Mouse (Mus musculus) embryonic facial prominence, embryonic 10.5 days (tissue): ENCODE data around the gene Gm28036. TPM values are rescaled to one million over a fixed set of nuclear protein-coding genes. Genes with fewer than 3 reads are reported as not detected.
"Not testable (repeated sequence)": the region's sequence is repeated elsewhere in the genome, so short reads cannot be mapped to it uniquely, and the experiment has no call there.

ENCODE experiments used
- DNase-seq: peaks from one replicate; pipeline ENCODE4 v3.0.0-alpha.2; 2017; ENCODE audit warnings: low spot score
- H3K27ac ChIP-seq: fragments of 300-500 bp; sonication (generic); replicated peaks from 2 replicates; pipeline ENCODE4 v1.5.1; 2016; ENCODE audit warnings: mild to moderate bottlenecking
- H3K27me3 ChIP-seq: fragments of 300-500 bp; sonication (generic); replicated peaks from 2 replicates; pipeline ENCODE4 v1.6.1; 2016; ENCODE audit warnings: low read depth, mild to moderate bottlenecking; ENCODE audit not compliant: poor library complexity, severe bottlenecking
- H3K36me3 ChIP-seq: fragments of 300-500 bp; sonication (generic); replicated peaks from 2 replicates; pipeline ENCODE4 v1.6.1; 2016; ENCODE audit warnings: mild to moderate bottlenecking, moderate library complexity
- H3K4me1 ChIP-seq: fragments of 300-500 bp; sonication (generic); 2 replicates; pipeline ENCODE4 v1.6.1; 2016
- H3K4me3 ChIP-seq: fragments of 300-500 bp; sonication (generic); 2 replicates; pipeline ENCODE4 v1.5.1; 2016; ENCODE audit warnings: mild to moderate bottlenecking, moderate library complexity
- H3K9me3 ChIP-seq: fragments of 300-500 bp; sonication (generic); 2 replicates; pipeline ENCODE4 v1.6.1; 2016; ENCODE audit warnings: mild to moderate bottlenecking
- WGBS: fragments of 180-500 bp; shearing (Covaris S2); methylation state at CpG from one replicate; pipeline ENCODE4 v1.1.7; 2016; 5-methylcytosine and 5-hydroxymethylcytosine counted together
- polyA plus RNA-seq: library from polyadenylated mRNA; unstranded; fragments of >200 nt; fragmentation: Nextera tagmentation; extraction: Ambion mirVana; gene quantifications from 2 replicates; pipeline ENCODE4 v1.2.1, GENCODE M21; 2016

The Gm28036 gene
- polyA plus RNA-seq, 1 experiment from 2014 or later, result 23.3 TPM

DNA sequence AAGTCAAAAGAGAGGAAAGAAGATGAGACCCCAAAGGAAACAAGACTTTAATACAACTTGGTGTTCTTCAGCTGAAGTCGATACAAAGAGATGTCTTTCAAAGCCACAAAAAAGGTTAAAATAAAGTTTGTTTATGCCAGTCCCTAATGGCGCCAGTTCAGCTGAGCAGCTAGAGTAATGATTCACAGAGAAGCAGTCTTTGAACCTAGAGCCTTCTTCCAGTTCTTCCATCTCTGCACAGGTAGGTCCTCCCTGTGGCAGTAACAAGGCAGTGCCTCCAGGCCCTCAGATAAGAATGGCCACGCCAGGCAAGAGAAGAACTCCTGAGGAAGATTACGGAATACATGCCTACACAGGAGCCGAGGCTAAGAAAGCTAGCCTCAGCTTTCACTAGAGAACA lies 3.2 kb downstream of the Gm28036 start:
- H3K4me1 ChIP-seq, result no peaks in the 10 kb centered on the region
- H3K27me3 ChIP-seq, result no peaks in the 10 kb centered on the region
- WGBS, result 89% methylated on average over 5 of the region's 5 CpGs
- H3K4me3 ChIP-seq, result no peak overlapping the region
- peaks cover 46% of the 10 kb centered on the region for H3K36me3 ChIP-seq
- no peak overlapping the region for H3K27ac ChIP-seq
- H3K9me3 ChIP-seq, result 0 out of 2 replicates have a peak, but pooled peaks cover 4% of the 10 kb centered on the region
- no peak for DNase-seq

DNA sequence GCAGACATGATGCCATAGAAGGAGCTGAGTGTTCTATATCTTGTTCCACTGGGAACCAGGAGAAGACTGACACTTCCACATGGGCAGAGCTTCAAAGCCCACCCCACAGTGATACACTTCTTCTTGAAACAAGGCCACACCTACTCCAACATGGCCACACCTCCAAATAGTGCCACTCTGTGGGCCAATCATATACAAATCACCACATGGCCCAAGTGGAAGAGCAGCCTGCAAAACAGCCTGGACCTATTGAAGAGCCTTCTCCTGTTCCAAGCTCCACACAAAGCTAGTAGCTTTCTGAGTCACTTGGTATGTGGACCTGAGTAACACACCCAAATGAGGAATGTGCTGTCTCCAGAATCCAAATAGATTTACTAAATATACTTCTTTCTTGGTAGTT lies 7.3 kb downstream of the Gm28036 start:
- Histone ChIP-seq H3K36me3 (peaks cover 13% of the 10 kb centered on the region), H3K4me3 (no peak overlapping the region), H3K9me3 (0 out of 2 replicates have a peak, but pooled peaks cover 4% of the 10 kb centered on the region), H3K27ac (no peak overlapping the region), H3K27me3 (no peaks in the 10 kb centered on the region), H3K4me1 (no peaks in the 10 kb centered on the region)
- DNase-seq, result no peak

DNA sequence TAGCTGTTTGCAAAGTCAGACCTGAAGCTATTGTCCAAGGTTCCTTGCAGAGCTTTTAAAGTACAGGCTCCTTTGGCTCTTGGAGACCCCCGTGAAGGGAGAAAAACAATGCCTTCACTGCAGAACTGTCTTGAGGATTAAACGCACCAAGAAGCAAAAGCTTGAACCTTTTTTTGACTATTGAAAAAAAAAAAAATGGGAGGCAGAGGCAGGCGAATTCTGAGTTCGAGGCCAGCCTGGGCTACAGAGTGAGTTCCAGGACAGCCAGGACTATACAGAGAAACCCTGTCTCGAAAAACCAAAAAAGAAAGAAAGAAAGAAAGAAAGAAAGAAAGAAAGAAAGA lies 14.8 kb downstream of the Gm28036 start:
- H3K27ac ChIP-seq, result peak overlapping the region; percentile 96
- H3K27me3 ChIP-seq, result not testable (repeated sequence)

DNA sequence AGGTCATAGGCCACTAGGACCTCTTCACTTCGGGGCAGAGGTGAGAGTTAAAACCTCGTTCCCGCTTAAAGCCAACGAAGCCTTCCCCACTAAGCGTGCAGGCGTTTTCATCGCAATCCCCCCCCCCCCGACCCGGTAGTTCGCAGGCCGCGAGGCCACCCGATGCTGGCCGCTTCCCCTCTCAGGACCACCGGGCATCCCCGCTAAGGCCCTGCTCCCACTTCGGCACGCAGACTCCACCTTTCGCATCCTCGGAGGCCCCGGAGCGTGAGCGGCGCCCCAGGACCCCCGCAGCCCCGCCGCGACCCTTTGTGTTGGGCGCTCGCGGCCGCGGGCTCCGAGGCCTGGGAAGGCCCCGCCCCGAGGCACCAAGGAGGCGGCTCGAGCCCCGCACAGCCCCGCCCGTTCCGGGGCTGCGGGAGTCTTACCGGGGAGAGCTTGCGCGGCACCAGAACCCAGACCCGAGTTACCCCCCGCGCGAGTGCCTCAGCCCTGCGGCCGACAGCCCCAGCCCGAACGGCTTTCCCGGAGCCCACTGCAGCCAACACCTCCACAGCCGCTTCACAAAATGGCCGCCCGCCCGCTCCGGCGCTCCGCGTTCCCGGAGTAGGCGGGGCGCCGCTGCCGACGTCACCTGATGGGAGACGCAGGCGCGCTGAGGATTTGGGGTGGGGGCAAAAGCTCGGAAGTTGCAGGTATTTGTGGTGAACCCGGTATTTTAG lies 15.4 kb downstream of the Gm28036 start, which contains the start of the genes Cpne1 and Rbm12:
Cpne1 (minus strand) TSS at position 608 of the 722 bp plus-strand sequence.
Rbm12 (minus strand) TSS at position 621 of the 722 bp plus-strand sequence.
- Histone ChIP-seq H3K4me1 (peaks cover 15% of the 10 kb centered on the region), H3K36me3 (peaks cover 30% of the 10 kb centered on the region), H3K27me3 (no peaks in the 10 kb centered on the region), H3K9me3 (no peaks in the 10 kb centered on the region), H3K27ac (peak within 1 kb of the TSS; percentile 96), H3K4me3 (peak within 1 kb of the TSS; percentile 93)
- peak; percentile 97 for DNase-seq
- WGBS, result under 1% methylated on average over 74 of the region's 74 CpGs

More for the DNA sequence above, 14.8 kb downstream of the Gm28036 start:
- peak overlapping the region; percentile 93 for H3K4me3 ChIP-seq
- H3K9me3 ChIP-seq, DNase-seq: not testable (repeated sequence)
- peaks cover 25% of the 10 kb centered on the region for H3K36me3 ChIP-seq
- WGBS, result 27% methylated on average over 5 of the region's 5 CpGs
- peaks cover 12% of the 10 kb centered on the region for H3K4me1 ChIP-seq

DNA sequence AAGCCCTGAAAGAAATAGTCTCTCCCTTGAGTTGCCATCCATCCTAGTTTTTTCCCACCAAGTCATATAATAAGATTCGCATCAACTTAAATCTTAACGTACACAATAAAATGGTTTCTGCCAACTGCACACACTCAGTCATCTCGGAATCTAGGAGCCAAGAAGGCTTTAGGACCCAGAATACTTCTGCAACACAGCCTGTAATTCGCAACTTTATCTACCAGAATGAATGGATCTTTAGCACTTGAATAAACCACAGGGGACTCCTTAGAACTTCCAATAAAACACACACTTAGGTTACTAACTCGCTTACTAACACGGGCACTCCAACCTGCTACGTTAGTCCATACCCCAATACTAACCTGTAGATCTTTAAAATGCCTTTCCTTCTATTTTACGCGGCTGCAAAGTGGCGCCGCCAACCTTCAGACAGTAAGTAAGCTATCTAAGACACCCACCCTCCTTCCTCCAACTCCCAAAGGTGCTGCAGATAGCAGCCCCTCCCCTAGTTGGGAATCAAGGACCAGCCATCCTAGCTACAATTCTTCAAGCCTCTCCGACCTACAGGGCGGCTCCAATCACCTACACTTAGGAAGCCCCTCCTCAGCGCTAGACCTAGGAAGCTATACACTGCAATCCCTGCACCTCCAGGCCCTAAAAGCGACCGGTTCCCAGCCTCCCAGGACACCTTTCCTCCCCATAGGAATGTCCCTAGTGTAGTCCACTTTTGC lies 16.1 kb downstream of the Gm28036 start:
- H3K4me3 ChIP-seq, result peak overlapping the region; percentile 93
- H3K4me1 ChIP-seq, result peaks cover 20% of the 10 kb centered on the region
- DNase-seq, result peak; percentile 58
- H3K9me3 ChIP-seq, result no peaks in the 10 kb centered on the region
- H3K27me3 ChIP-seq, result no peaks in the 10 kb centered on the region
- H3K36me3 ChIP-seq, result peaks cover 36% of the 10 kb centered on the region
- WGBS, result 2% methylated on average over 16 of the region's 16 CpGs
- H3K27ac ChIP-seq, result peak overlapping the region; percentile 96

DNA sequence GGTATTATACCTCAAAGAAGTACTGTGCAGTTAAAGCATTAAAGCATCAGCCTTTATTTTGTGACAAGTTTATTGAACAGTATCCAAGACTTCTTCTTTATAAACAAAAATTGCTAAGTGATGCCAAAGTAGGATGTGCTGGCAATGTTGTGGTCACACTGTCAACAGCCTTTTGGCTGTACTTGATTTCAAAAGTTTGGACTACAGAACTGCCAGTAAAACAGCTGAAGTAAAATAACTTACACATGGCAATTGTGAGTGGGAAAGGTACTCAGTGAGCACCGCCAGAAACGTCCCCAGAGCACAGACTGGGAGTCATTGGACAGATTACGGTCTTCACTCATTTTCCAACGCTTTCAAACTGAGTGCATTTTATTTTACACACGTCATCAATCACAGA lies 35.0 kb downstream of the Gm28036 start:
- WGBS, result 86% methylated on average over 5 of the region's 5 CpGs
- H3K27me3 ChIP-seq, result no peaks in the 10 kb centered on the region
- no peak overlapping the region for H3K27ac ChIP-seq
- 0 out of 2 replicates have a peak, but pooled peaks cover 3% of the 10 kb centered on the region for H3K4me1 ChIP-seq
- no peak for DNase-seq
- no peaks in the 10 kb centered on the region for H3K9me3 ChIP-seq
- H3K36me3 ChIP-seq, result peaks cover 71% of the 10 kb centered on the region
- no peak overlapping the region for H3K4me3 ChIP-seq

DNA sequence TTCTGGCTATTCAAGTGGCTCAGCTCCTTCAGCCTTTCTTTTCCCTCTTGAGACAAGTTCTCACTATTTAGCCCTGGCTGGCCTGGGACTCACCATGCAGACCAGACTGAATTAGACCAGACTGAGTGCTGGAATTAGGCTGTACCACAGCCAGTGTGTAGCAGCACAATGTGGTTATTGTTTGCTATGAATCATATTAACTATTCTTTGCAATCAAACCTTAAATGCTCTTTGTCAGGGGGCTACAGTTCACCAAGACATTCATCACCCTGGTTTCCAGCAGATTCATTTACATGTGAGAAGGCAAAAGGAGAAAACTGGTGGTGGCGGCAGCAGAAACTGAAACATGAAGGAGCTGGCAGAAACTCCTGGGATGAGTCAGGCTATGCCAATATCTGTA lies 37.1 kb downstream of the Gm28036 start:
- no peak overlapping the region for H3K4me3 ChIP-seq
- DNase-seq, result no peak
- WGBS, result 86% methylated on average over 1 of the region's 1 CpGs
- H3K9me3 ChIP-seq, result no peaks in the 10 kb centered on the region
- peaks cover 59% of the 10 kb centered on the region for H3K36me3 ChIP-seq
- no peak overlapping the region for H3K27ac ChIP-seq
- H3K27me3 ChIP-seq, result no peaks in the 10 kb centered on the region
- H3K4me1 ChIP-seq, result 0 out of 2 replicates have a peak, but pooled peaks cover 3% of the 10 kb centered on the region

DNA sequence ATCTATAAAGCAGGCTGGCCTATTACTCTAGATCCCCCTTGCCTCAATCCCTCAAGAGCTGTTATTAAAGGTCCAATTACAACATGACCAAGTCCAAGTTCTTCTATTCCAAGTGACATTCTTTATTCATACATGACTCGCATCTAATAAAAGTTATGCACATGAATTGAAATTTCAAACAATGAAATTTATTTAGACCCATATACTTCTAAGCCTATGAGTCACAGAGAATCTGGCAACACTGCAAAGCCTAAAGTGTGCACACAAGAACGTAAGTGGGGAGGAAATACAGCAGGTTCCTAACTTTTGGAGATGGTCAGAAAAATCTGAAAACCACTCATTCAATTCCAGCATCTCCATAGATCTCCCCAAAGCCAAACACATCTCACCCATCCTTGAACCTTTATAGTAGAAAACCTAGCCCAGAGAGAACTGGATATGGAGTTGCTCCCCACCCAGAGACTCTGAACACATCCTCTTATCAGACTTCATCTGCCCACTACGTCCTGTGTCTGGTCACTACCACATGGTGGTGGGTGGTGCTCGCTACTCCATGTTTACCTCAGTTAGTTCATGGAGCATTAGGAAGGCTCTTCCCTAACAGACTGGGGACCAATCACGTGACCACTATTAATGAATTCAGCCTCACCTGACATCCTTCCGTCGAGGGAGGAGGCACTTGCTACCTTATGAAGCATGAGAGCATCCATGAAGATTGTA lies 39.3 kb downstream of the Gm28036 start:
- no peak for DNase-seq
- H3K9me3 ChIP-seq, result no peaks in the 10 kb centered on the region
- no peak overlapping the region for H3K27ac ChIP-seq
- 0 out of 2 replicates have a peak, but pooled peaks cover 3% of the 10 kb centered on the region for H3K4me1 ChIP-seq
- H3K27me3 ChIP-seq, result no peaks in the 10 kb centered on the region
- WGBS, result 89% methylated on average over 7 of the region's 7 CpGs
- no peak overlapping the region for H3K4me3 ChIP-seq
- H3K36me3 ChIP-seq, result peaks cover 55% of the 10 kb centered on the region

DNA sequence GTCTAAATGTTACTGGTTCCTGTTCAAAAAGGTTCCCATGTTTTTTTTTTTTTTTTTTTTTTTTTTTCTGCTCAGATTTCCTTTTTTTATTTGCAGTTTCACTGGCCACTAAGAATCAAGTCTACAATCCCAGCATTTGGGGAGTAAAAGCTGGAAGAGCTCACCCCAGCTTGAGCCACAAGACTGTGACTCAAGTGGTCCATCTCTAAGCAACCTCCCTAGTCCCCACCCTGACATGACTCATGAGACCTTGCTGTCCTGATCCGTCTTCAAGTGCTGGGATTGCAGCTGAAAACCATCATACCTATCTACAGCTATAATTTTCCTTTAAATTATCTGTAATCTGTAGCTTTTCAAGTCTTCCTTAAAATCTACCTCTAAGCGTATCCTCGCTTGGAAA lies 42.4 kb downstream of the Gm28036 start:
- Histone ChIP-seq H3K36me3 (peaks cover 38% of the 10 kb centered on the region), H3K4me3 (no peak overlapping the region), H3K9me3 (no peaks in the 10 kb centered on the region), H3K27ac (no peak overlapping the region), H3K27me3 (no peaks in the 10 kb centered on the region), H3K4me1 (no peaks in the 10 kb centered on the region)
- WGBS, result 90% methylated on average over 3 of the region's 3 CpGs
- no peak for DNase-seq

DNA sequence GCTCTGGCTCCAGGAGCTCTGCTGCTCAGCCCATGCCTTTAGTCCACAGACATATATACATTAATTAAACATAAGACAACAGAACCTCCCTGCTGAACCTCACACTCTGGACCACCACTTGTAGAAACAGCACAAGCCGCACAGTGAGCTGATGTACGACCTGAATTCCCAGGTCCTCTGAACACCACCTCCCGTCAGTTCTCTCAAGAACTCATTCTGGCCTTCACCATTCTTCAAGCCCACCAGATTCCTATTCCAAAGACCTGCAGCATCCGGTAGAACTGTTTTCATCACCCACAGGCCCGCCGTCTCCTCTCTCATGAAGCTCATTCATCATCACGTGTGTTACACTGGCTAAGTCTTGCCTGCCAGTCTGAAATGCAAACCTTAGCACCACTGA lies 46.5 kb downstream of the Gm28036 start:
- 91% methylated on average over 7 of the region's 7 CpGs for WGBS
- H3K36me3 ChIP-seq, result peaks cover 47% of the 10 kb centered on the region
- H3K9me3 ChIP-seq, result no peaks in the 10 kb centered on the region
- DNase-seq, result no peak
- H3K27me3 ChIP-seq, result no peaks in the 10 kb centered on the region
- H3K27ac ChIP-seq, result no peak overlapping the region
- H3K4me3 ChIP-seq, result no peak overlapping the region
- H3K4me1 ChIP-seq, result no peaks in the 10 kb centered on the region

DNA sequence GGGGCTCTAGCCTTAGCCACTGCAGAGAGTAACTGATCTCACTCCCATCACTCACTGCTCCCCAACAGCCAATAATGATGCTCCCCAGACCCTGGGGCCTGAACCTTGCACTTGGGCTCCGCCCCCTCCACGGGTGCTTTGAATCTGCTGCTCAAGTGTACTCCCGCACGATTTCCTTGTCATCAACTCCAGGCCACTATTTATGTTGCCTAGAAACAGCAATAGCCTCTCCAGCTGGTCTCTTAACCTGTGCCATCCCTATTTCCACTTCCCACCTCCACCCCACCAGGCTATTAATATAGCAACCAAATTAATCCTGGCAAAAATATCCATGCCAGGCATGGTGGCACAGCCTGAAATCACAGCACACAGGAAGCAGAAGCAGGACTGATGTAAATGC lies 47.2 kb downstream of the Gm28036 start:
- Histone ChIP-seq H3K9me3 (no peaks in the 10 kb centered on the region), H3K4me3 (no peak overlapping the region), H3K27me3 (no peaks in the 10 kb centered on the region), H3K4me1 (no peaks in the 10 kb centered on the region), H3K27ac (no peak overlapping the region), H3K36me3 (peaks cover 54% of the 10 kb centered on the region)
- DNase-seq, result no peak
- WGBS, result 70% methylated on average over 4 of the region's 4 CpGs

DNA sequence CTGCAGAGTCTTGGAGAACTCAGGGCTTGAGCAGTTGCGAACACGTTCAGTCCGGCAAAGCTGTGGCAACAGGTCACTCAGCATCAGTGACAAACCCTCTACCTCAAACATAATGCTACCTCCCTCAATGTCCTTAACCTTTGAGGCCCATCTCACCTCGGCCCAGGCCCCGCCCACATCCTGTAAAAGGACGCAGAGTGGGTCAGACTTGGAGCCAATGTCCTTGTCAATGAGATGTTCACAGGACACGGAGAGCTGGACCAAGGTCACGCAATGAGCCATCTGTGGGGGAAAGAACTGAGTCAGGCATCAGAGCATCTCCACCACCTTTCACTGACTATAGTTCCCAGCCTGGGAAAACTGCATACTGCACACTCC lies 47.7 kb downstream of the Gm28036 start:
- no peak overlapping the region for H3K4me3 ChIP-seq
- H3K4me1 ChIP-seq, result no peaks in the 10 kb centered on the region
- WGBS, result 91% methylated on average over 8 of the region's 8 CpGs
- no peaks in the 10 kb centered on the region for H3K9me3 ChIP-seq
- no peak overlapping the region for H3K27ac ChIP-seq
- H3K27me3 ChIP-seq, result no peaks in the 10 kb centered on the region
- peaks cover 59% of the 10 kb centered on the region for H3K36me3 ChIP-seq
- DNase-seq, result no peak
